Mouse (Mus musculus): Measurements from ENCODE around the gene Vmn1r181. TPM values are rescaled to one million over a fixed set of nuclear protein-coding genes. Genes with fewer than 3 reads are reported as not detected.
"Not testable (repeated sequence)": the region's sequence is repeated elsewhere in the genome, so short reads cannot be mapped to it uniquely, and the experiment has no call there.

Gene Vmn1r181
- total RNA-seq (2017), result not detected in 2 replicates

- ATAC-seq (replicated peaks; ENCODE audit: low read depth, poor library complexity, severe bottlenecking), result not testable (repeated sequence)
Observed at GRCm38 (mm10) chr7:23974315-23974714, at the start of gene Vmn1r181. TSS of gene Vmn1r181 (plus strand) at chr7:23974615.

- no peak for ATAC-seq (replicated peaks; ENCODE audit: low read depth, poor library complexity, severe bottlenecking)
Observed at GRCm38 (mm10) chr7:23926678-23927077, 47.7 kb upstream of the Vmn1r181 start, which contains the start of gene Vmn1r179. TSS of gene Vmn1r179 (plus strand) at chr7:23926978.

DNA sequence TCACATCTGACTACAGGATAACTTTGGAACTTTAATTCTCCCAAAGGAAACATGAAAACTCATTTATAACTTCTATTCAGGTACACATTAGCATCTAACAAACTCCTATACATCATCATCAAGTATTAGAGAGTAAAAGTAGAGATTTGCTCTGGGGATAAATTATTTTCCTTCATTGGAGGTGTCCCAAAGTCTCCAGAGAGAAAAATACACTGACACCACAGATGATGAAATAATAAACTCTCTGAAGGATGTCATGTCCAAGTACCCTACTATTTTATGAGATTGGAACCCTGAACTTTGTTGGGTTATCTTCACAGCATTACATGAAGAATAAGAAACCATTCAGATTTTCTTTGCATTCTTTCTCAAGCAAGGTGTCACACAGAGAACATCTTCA, 24.1 kb upstream of the Vmn1r181 start, which contains the start of gene Vmn1r180:
TSS of gene Vmn1r180 (plus strand) at position 301 of the 400 bp plus-strand sequence.
- ATAC-seq (replicated peaks; ENCODE audit: low read depth, poor library complexity, severe bottlenecking), result no peak

GRCm38 (mm10) chr7:23968044-23968443, 6.4 kb upstream of the Vmn1r181 start:
- not testable (repeated sequence) for ATAC-seq (replicated peaks; ENCODE audit: low read depth, poor library complexity, severe bottlenecking)

DNA sequence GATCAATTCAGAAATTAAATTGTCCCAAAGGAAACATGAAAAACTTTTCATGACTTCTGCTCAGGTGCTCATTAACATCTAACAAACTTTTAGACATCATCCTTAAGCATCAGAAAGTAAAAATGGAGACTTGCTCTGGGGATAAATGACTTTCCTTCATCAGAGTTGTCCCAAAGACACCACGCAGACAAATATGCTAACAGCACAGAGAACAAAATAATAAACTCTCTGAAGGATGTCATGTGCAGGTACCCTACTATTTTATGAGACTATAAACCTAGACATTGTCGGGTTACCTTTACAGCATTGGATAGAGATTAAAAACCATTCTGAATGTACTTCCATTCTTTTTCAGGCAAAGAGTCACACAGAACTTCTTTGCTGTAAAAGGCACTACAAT, 27.0 kb downstream of the Vmn1r181 start, which contains the start of gene V1rd19:
TSS of gene V1rd19 (plus strand) at position 301 of the 400 bp plus-strand sequence.
- no peak for ATAC-seq (replicated peaks; ENCODE audit: low read depth, poor library complexity, severe bottlenecking)

Other genes with a start within 250 kb of the Vmn1r181 start
- not detected in 2 replicates for gene Vmn1r174, start 222.3 kb upstream of the Vmn1r181 start, total RNA-seq (2017)
- gene Vmn1r175, start 164.0 kb upstream of the Vmn1r181 start, total RNA-seq (2017), result not detected in 2 replicates
- gene Vmn1r176, start 137.2 kb upstream of the Vmn1r181 start, total RNA-seq (2017), result not detected in 2 replicates
- gene Vmn1r177, start 108.2 kb upstream of the Vmn1r181 start, total RNA-seq (2017), result not detected in 2 replicates
- not detected in 2 replicates for gene Vmn1r178, start 82.6 kb upstream of the Vmn1r181 start, total RNA-seq (2017)
- not detected in 2 replicates for gene Vmn1r179, start 47.6 kb upstream of the Vmn1r181 start, total RNA-seq (2017)
- gene Vmn1r180, start 24.0 kb upstream of the Vmn1r181 start, total RNA-seq (2017), result not detected in 2 replicates
- not detected in 2 replicates for gene V1rd19, start 27.1 kb downstream of the Vmn1r181 start, total RNA-seq (2017)
- gene Vmn1r183, start 78.6 kb downstream of the Vmn1r181 start, total RNA-seq (2017), result not detected in 2 replicates
- 18.2 and 21.3 TPM in 2 replicates for gene Zfp180, start 107.3 kb downstream of the Vmn1r181 start, total RNA-seq (2017)
- gene Zfp112, start 137.7 kb downstream of the Vmn1r181 start, total RNA-seq (2017), result 0.39 and 0.78 TPM in 2 replicates
- 6.3 and 7.4 TPM in 2 replicates for gene Zfp235, start 159.6 kb downstream of the Vmn1r181 start, total RNA-seq (2017)
- 1.5 and 3.2 TPM in 2 replicates for gene Zfp114, start 200.4 kb downstream of the Vmn1r181 start, total RNA-seq (2017)
- gene Zfp111, start 236.8 kb downstream of the Vmn1r181 start, total RNA-seq (2017), result 12.0 and 26.3 TPM in 2 replicates